Mouse (Mus musculus): ENCODE data around the gene Lyzl4. TPM values are rescaled to one million over a fixed set of nuclear protein-coding genes. Genes with fewer than 3 reads are reported as not detected.
"Not testable (repeated sequence)": the region's sequence is repeated elsewhere in the genome, so short reads cannot be mapped to it uniquely, and the experiment has no call there.

Gene Lyzl4
- polyA plus RNA-seq, 1 experiment from 2014 or later: not detected

GRCm38 (mm10) chr9:121614241-121614757 is 27.6 kb downstream of the Lyzl4 start:
- Histone ChIP-seq H3K4me2 (replicated peaks) (no peak overlapping the region), H3K9ac (no peak overlapping the region), H3K4me1 (peaks cover 15% of the 10 kb centered on the region; the same call in 1 of the 2 replicates), H3K27ac (no peak overlapping the region), H3K4me3 (no peak overlapping the region), H3K9me3 (no peaks in the 10 kb centered on the region; the same call in 1 of the 2 replicates), H3K36me3 (no peaks in the 10 kb centered on the region), H3K27me3 (replicated peaks) (no peaks in the 10 kb centered on the region)
- no peak for ATAC-seq (ENCODE audit: low FRiP score, low read depth)

GRCm38 (mm10) chr9:121613192-121613591 is 28.7 kb downstream of the Lyzl4 start:
- H3K4me3 ChIP-seq: no peak overlapping the region
- no peak overlapping the region for H3K9ac ChIP-seq
- no peaks in the 10 kb centered on the region; the same call in 1 of the 2 replicates for H3K9me3 ChIP-seq
- H3K27me3 ChIP-seq (replicated peaks): no peaks in the 10 kb centered on the region
- no peak for ATAC-seq (ENCODE audit: low FRiP score, low read depth)
- 73% methylated on average over 5 of the region's 5 CpGs for WGBS
- H3K36me3 ChIP-seq: no peaks in the 10 kb centered on the region
- peaks cover 11% of the 10 kb centered on the region; the same call in 1 of the 2 replicates for H3K4me1 ChIP-seq
- H3K4me2 ChIP-seq (replicated peaks): no peak overlapping the region
- no peak overlapping the region for H3K27ac ChIP-seq

- Histone ChIP-seq H3K9ac (no peak overlapping the region), H3K27me3 (replicated peaks) (no peaks in the 10 kb centered on the region), H3K4me1 (peaks cover 11% of the 10 kb centered on the region; the same call in 1 of the 2 replicates), H3K27ac (no peak overlapping the region), H3K36me3 (no peaks in the 10 kb centered on the region), H3K4me2 (replicated peaks) (no peak overlapping the region), H3K9me3 (no peaks in the 10 kb centered on the region; the same call in 1 of the 2 replicates), H3K4me3 (no peak overlapping the region)
- no peak for ATAC-seq (ENCODE audit: low FRiP score, low read depth)
- WGBS: 78% methylated on average over 6 of the region's 6 CpGs
These were observed 32.5 kb downstream of the Lyzl4 start for GRCm38 (mm10) chr9:121609381-121609780.

GRCm38 (mm10) chr9:121606498-121607096 is 35.3 kb downstream of the Lyzl4 start:
- Histone ChIP-seq H3K9ac (no peak overlapping the region), H3K4me1 (no peaks in the 10 kb centered on the region), H3K27me3 (replicated peaks) (no peaks in the 10 kb centered on the region), H3K4me3 (no peak overlapping the region), H3K4me2 (replicated peaks) (no peak overlapping the region), H3K36me3 (no peaks in the 10 kb centered on the region), H3K27ac (no peak overlapping the region), H3K9me3 (no peaks in the 10 kb centered on the region; the same call in 1 of the 2 replicates)
- WGBS: 48% methylated on average over 1 of the region's 1 CpGs
- no peak for ATAC-seq (ENCODE audit: low FRiP score, low read depth)

- no peak overlapping the region for H3K4me2 ChIP-seq (replicated peaks)
- no peaks in the 10 kb centered on the region; the same call in 1 of the 2 replicates for H3K4me1 ChIP-seq
- no peak overlapping the region for H3K9ac ChIP-seq
- 63% methylated on average over 12 of the region's 12 CpGs for WGBS
- H3K36me3 ChIP-seq: no peaks in the 10 kb centered on the region
- no peak overlapping the region for H3K27ac ChIP-seq
- H3K27me3 ChIP-seq (replicated peaks): no peaks in the 10 kb centered on the region
- no peaks in the 10 kb centered on the region for H3K9me3 ChIP-seq
- ATAC-seq (ENCODE audit: low FRiP score, low read depth): peak; percentile 89
- no peak overlapping the region for H3K4me3 ChIP-seq
These were observed 36.2 kb downstream of the Lyzl4 start for GRCm38 (mm10) chr9:121605414-121606278.

- WGBS: 94% methylated on average over 2 of the region's 2 CpGs
- Histone ChIP-seq H3K4me1 (no peaks in the 10 kb centered on the region; the same call in 1 of the 2 replicates), H3K27ac (no peak overlapping the region), H3K36me3 (no peaks in the 10 kb centered on the region), H3K9ac (no peak overlapping the region), H3K4me3 (no peak overlapping the region), H3K9me3 (no peaks in the 10 kb centered on the region), H3K27me3 (replicated peaks) (no peaks in the 10 kb centered on the region), H3K4me2 (replicated peaks) (no peak overlapping the region)
- ATAC-seq (ENCODE audit: low FRiP score, low read depth): no peak
These were observed 39.5 kb downstream of the Lyzl4 start for GRCm38 (mm10) chr9:121602381-121602780.

GRCm38 (mm10) chr9:121600861-121601427 is 41.0 kb downstream of the Lyzl4 start:
- Histone ChIP-seq H3K27ac (no peak overlapping the region), H3K4me1 (no peaks in the 10 kb centered on the region; the same call in 1 of the 2 replicates), H3K36me3 (no peaks in the 10 kb centered on the region), H3K9me3 (no peaks in the 10 kb centered on the region), H3K4me3 (no peak overlapping the region), H3K9ac (no peak overlapping the region), H3K27me3 (replicated peaks) (no peaks in the 10 kb centered on the region), H3K4me2 (replicated peaks) (no peak overlapping the region)
- WGBS: 39% methylated on average over 6 of the region's 6 CpGs
- no peak for ATAC-seq (ENCODE audit: low FRiP score, low read depth)

- Histone ChIP-seq H3K27ac (no peak overlapping the region), H3K27me3 (replicated peaks) (no peaks in the 10 kb centered on the region), H3K36me3 (no peaks in the 10 kb centered on the region), H3K9me3 (no peaks in the 10 kb centered on the region), H3K4me3 (no peak overlapping the region), H3K4me1 (no peaks in the 10 kb centered on the region; the same call in 1 of the 2 replicates), H3K9ac (no peak overlapping the region), H3K4me2 (replicated peaks) (no peak overlapping the region)
- 68% methylated on average over 13 of the region's 13 CpGs for WGBS
- no peak for ATAC-seq (ENCODE audit: low FRiP score, low read depth)
These were observed 41.6 kb downstream of the Lyzl4 start for GRCm38 (mm10) chr9:121600201-121600860.

- no peak overlapping the region for H3K9ac ChIP-seq
- H3K4me1 ChIP-seq: no peaks in the 10 kb centered on the region; the same call in 1 of the 2 replicates
- H3K27me3 ChIP-seq (replicated peaks): no peaks in the 10 kb centered on the region
- no peak overlapping the region for H3K4me2 ChIP-seq (replicated peaks)
- H3K36me3 ChIP-seq: no peaks in the 10 kb centered on the region
- no peak for ATAC-seq (ENCODE audit: low FRiP score, low read depth)
- 82% methylated on average over 6 of the region's 6 CpGs for WGBS
- H3K27ac ChIP-seq: no peak overlapping the region
- H3K4me3 ChIP-seq: no peak overlapping the region
- no peaks in the 10 kb centered on the region for H3K9me3 ChIP-seq
These were observed 42.3 kb downstream of the Lyzl4 start for GRCm38 (mm10) chr9:121599551-121599950.

- ATAC-seq (ENCODE audit: low FRiP score, low read depth): no peak
- no peak overlapping the region for H3K4me3 ChIP-seq
- H3K9me3 ChIP-seq: no peaks in the 10 kb centered on the region
- H3K4me1 ChIP-seq: no peaks in the 10 kb centered on the region; the same call in 1 of the 2 replicates
- WGBS: 86% methylated on average over 2 of the region's 2 CpGs
- H3K27me3 ChIP-seq (replicated peaks): no peaks in the 10 kb centered on the region
- no peak overlapping the region for H3K9ac ChIP-seq
- no peak overlapping the region for H3K27ac ChIP-seq
- no peaks in the 10 kb centered on the region for H3K36me3 ChIP-seq
- no peak overlapping the region for H3K4me2 ChIP-seq (replicated peaks)
These were observed 43.8 kb downstream of the Lyzl4 start for GRCm38 (mm10) chr9:121598106-121598505.

GRCm38 (mm10) chr9:121594771-121595170 is 47.1 kb downstream of the Lyzl4 start:
- Histone ChIP-seq H3K36me3 (no peaks in the 10 kb centered on the region), H3K4me3 (no peak overlapping the region), H3K4me1 (no peaks in the 10 kb centered on the region), H3K4me2 (replicated peaks) (no peak overlapping the region), H3K9ac (no peak overlapping the region), H3K27me3 (replicated peaks) (no peaks in the 10 kb centered on the region), H3K9me3 (no peaks in the 10 kb centered on the region), H3K27ac (no peak overlapping the region)
- no peak for ATAC-seq (ENCODE audit: low FRiP score, low read depth)
- WGBS: 70% methylated on average over 4 of the region's 4 CpGs

GRCm38 (mm10) chr9:121593768-121594167 is 48.1 kb downstream of the Lyzl4 start:
- not testable (repeated sequence) for H3K36me3 ChIP-seq; H3K4me1 ChIP-seq; ATAC-seq (ENCODE audit: low FRiP score, low read depth); H3K9ac ChIP-seq; H3K27me3 ChIP-seq (replicated peaks); H3K9me3 ChIP-seq; H3K4me3 ChIP-seq; H3K4me2 ChIP-seq (replicated peaks); H3K27ac ChIP-seq
- 72% methylated on average over 3 of the region's 3 CpGs for WGBS

Measured in neural tube, embryonic 12.5 days (tissue).